Mouse (Mus musculus): ENCODE data around the gene Pphln1.

- TF ChIP-seq CTCF (IDR thresholded peaks at IDR 0.05; ENCODE audit: insufficient read depth, low read depth, low read length) (no peak), POLR2A (IDR thresholded peaks at IDR 0.05; ENCODE audit: insufficient read depth, low read depth, low read length) (no peak)
Measured at GRCm38 (mm10) chr15:93530703-93531032, 132.5 kb downstream of the Pphln1 start.

Data from olfactory bulb, adult 2 months (tissue).